In genomic region chr6:114076560-114076959, GRCm38 (mm10) we compare ENCODE assay signal across 9 mouse cellular contexts. TPM values are rescaled to one million over a fixed set of nuclear protein-coding genes. Genes with fewer than 3 reads are reported as not detected.
DNase-seq lines count a peak whose midpoint lies in the region; ATAC-seq and TF ChIP-seq lines count a peak whose summit lies in the region.
"Had no signal": no experiment of that assay in that cellular context is flagged by ENCODE, and none has a peak within 500 bp of the region (broad histone marks: within the 10 kb centered on the region; RNA-seq: fewer than 3 reads in every experiment).

No protein-coding gene starts in this region.

- 66% methylated on average over 3 of the region's 3 CpGs for WGBS in hindbrain, embryonic 11.5 days
- WGBS in hindbrain, embryonic 10.5 days: 52% methylated on average over 3 of the region's 3 CpGs
- 51% methylated on average over 3 of the region's 3 CpGs for WGBS in forebrain, embryonic 16.5 days
- 56% methylated on average over 3 of the region's 3 CpGs for WGBS in midbrain, postnatal 0 days

- H3K27me3 ChIP-seq in hindbrain, embryonic 11.5 days (ENCODE audit: control insufficient read depth, insufficient read depth, low read length): no peaks in the 10 kb centered on the region; the same call in 1 of the 2 replicates
- no peaks in the 10 kb centered on the region; the same call in 1 of the 2 replicates for H3K27me3 ChIP-seq in hindbrain, embryonic 10.5 days (ENCODE audit: insufficient read depth, poor library complexity, severe bottlenecking)
- no peaks in the 10 kb centered on the region for H3K27me3 ChIP-seq in forebrain, embryonic 16.5 days (replicated peaks; ENCODE audit: control insufficient read depth, insufficient read depth, low read length)
- H3K27me3 ChIP-seq in midbrain, postnatal 0 days (ENCODE audit: insufficient read depth, low read length): 0 out of 2 replicates have a peak, but pooled peaks cover 3% of the 10 kb centered on the region

- DNase-seq in hindbrain, embryonic 11.5 days (ENCODE audit: low spot score): peak; percentile 27
- DNase-seq in hindbrain, embryonic 10.5 days (ENCODE audit: low spot score): no peak
- peak; percentile 59 for DNase-seq in adrenal gland, postnatal 10 days
- DNase-seq in layer of hippocampus, adult 11-12 months (ENCODE audit: low spot score): peak; percentile 73
- peak; percentile 82 for DNase-seq in midbrain, postnatal 0 days (ENCODE audit: low spot score)
- no peak for DNase-seq in urinary bladder, adult 18-20 months (ENCODE audit: low spot score in 2 of 2)

- TF ChIP-seq CTCF in midbrain, postnatal 0 days (IDR thresholded peaks at IDR 0.05): peak; percentile 89

- H3K4me3 ChIP-seq in hindbrain, embryonic 11.5 days (ENCODE audit: low read depth, low read length): no peak overlapping the region
- H3K4me3 ChIP-seq in hindbrain, embryonic 10.5 days: no peak overlapping the region
- no peak overlapping the region for H3K4me3 ChIP-seq in forebrain, embryonic 16.5 days (replicated peaks; ENCODE audit: low read length)
- H3K4me3 ChIP-seq in midbrain, postnatal 0 days (ENCODE audit: low read depth, low read length): no peak overlapping the region

- no peak for ATAC-seq in hindbrain, embryonic 11.5 days (ENCODE audit: low FRiP score)
- peak; percentile 83 for ATAC-seq in forebrain, embryonic 16.5 days
- ATAC-seq in midbrain, postnatal 0 days (ENCODE audit: low FRiP score): peak; percentile 86; the same call in 1 of the 2 replicates
- no peak for ATAC-seq in inflammation-experienced regulatory T-cells, adult 6 months

- no peak overlapping the region for H3K27ac ChIP-seq in hindbrain, embryonic 11.5 days (ENCODE audit: low read depth, low read length)
- no peak overlapping the region for H3K27ac ChIP-seq in hindbrain, embryonic 10.5 days
- no peak overlapping the region for H3K27ac ChIP-seq in forebrain, embryonic 16.5 days (ENCODE audit: low read length)
- H3K27ac ChIP-seq in midbrain, postnatal 0 days (ENCODE audit: low read depth, low read length): no peak overlapping the region

- no peaks in the 10 kb centered on the region for H3K9me3 ChIP-seq in hindbrain, embryonic 11.5 days (ENCODE audit: control insufficient read depth, low read length)
- no peaks in the 10 kb centered on the region for H3K9me3 ChIP-seq in hindbrain, embryonic 10.5 days
- H3K9me3 ChIP-seq in forebrain, embryonic 16.5 days (ENCODE audit: control insufficient read depth, low read length): no peaks in the 10 kb centered on the region
- H3K9me3 ChIP-seq in midbrain, postnatal 0 days (ENCODE audit: low read length): no peaks in the 10 kb centered on the region

- no peak overlapping the region for H3K9ac ChIP-seq in hindbrain, embryonic 11.5 days (ENCODE audit: low read depth, low read length)
- no peak overlapping the region for H3K9ac ChIP-seq in forebrain, embryonic 16.5 days (replicated peaks; ENCODE audit: low read depth, low read length)
- no peak overlapping the region for H3K9ac ChIP-seq in midbrain, postnatal 0 days (replicated peaks; ENCODE audit: low read length, poor library complexity, severe bottlenecking)

- no peaks in the 10 kb centered on the region for H3K4me1 ChIP-seq in hindbrain, embryonic 11.5 days (replicated peaks; ENCODE audit: control insufficient read depth, insufficient read depth, low read length)
- peaks cover 21% of the 10 kb centered on the region for H3K4me1 ChIP-seq in hindbrain, embryonic 10.5 days (replicated peaks)
- no peaks in the 10 kb centered on the region for H3K4me1 ChIP-seq in forebrain, embryonic 16.5 days (replicated peaks; ENCODE audit: control insufficient read depth, insufficient read depth, low read length)
- H3K4me1 ChIP-seq in midbrain, postnatal 0 days (ENCODE audit: insufficient read depth, low read length): no peaks in the 10 kb centered on the region

- H3K36me3 ChIP-seq in hindbrain, embryonic 11.5 days (ENCODE audit: control insufficient read depth, insufficient read depth, low read length): no peaks in the 10 kb centered on the region
- H3K36me3 ChIP-seq in hindbrain, embryonic 10.5 days: no peaks in the 10 kb centered on the region
- no peaks in the 10 kb centered on the region for H3K36me3 ChIP-seq in forebrain, embryonic 16.5 days (ENCODE audit: control insufficient read depth, insufficient read depth)
- no peaks in the 10 kb centered on the region for H3K36me3 ChIP-seq in midbrain, postnatal 0 days (ENCODE audit: insufficient read depth, low read length)

- no peak overlapping the region for H3K4me2 ChIP-seq in hindbrain, embryonic 11.5 days (replicated peaks; ENCODE audit: low read depth, low read length)
- no peak overlapping the region for H3K4me2 ChIP-seq in forebrain, embryonic 16.5 days (ENCODE audit: low read length)
- H3K4me2 ChIP-seq in midbrain, postnatal 0 days (ENCODE audit: low read depth, low read length, poor library complexity, severe bottlenecking): no peak overlapping the region

RNA-seq across cellular contexts. Expression of gene Atp2b2, which starts 34.1 kb away (rescaled TPM):
- polyA plus RNA-seq in hindbrain, embryonic 11.5 days (2014; fragmentation: Nextera tagmentation; extraction: Ambion mirVana): 4.2 and 5.2 TPM in 2 replicates
- 1.7 and 5.8 TPM in 2 replicates for polyA plus RNA-seq in hindbrain, embryonic 10.5 days (2016; fragmentation: Nextera tagmentation; extraction: Ambion mirVana)
- total RNA-seq in adrenal gland, postnatal 10 days (2021): 1 to 10 TPM; 3.9 to 5.8 TPM
- 30.7 and 32.2 TPM in 2 replicates for polyA plus RNA-seq in forebrain, embryonic 16.5 days (2015; fragmentation: Nextera tagmentation; extraction: Ambion mirVana)
- total RNA-seq in midbrain, postnatal 0 days (2014; rRNA removed): 84.7 and 96.3 TPM in 2 replicates
- 35.1 and 35.4 TPM in 2 replicates for polyA plus RNA-seq in midbrain, postnatal 0 days (2015; fragmentation: Nextera tagmentation; extraction: Ambion mirVana)
- under 1 TPM in 2 of 3 experiments, not detected in 1; 0.12 to 0.15 TPM for polyA plus RNA-seq in inflammation-experienced regulatory T-cells, adult 6 months (2017; shearing (Covaris generic))

RNA-seq across cellular contexts. Expression of gene Slc6a11, which starts 54.5 kb away (rescaled TPM):
- 0.73 and 0.91 TPM in 2 replicates for polyA plus RNA-seq in hindbrain, embryonic 11.5 days (2014; fragmentation: Nextera tagmentation; extraction: Ambion mirVana)
- polyA plus RNA-seq in hindbrain, embryonic 10.5 days (2016; fragmentation: Nextera tagmentation; extraction: Ambion mirVana): 0.35 and 0.47 TPM in 2 replicates
- under 1 TPM; 0.30 TPM for total RNA-seq in adrenal gland, postnatal 10 days (2021)
- 16.5 and 18.6 TPM in 2 replicates for polyA plus RNA-seq in forebrain, embryonic 16.5 days (2015; fragmentation: Nextera tagmentation; extraction: Ambion mirVana)
- total RNA-seq in midbrain, postnatal 0 days (2014; rRNA removed): 162 and 233 TPM in 2 replicates
- 109 and 115 TPM in 2 replicates for polyA plus RNA-seq in midbrain, postnatal 0 days (2015; fragmentation: Nextera tagmentation; extraction: Ambion mirVana)
- not detected for polyA plus RNA-seq in inflammation-experienced regulatory T-cells, adult 6 months (2017; shearing (Covaris generic))
- total RNA-seq: MEL had no signal

Comparison
In these comparisons a context has a peak if more than half of its experiments do, and no peak if none do; other contexts are left out.
1. DNase-seq: peak in hindbrain, embryonic 11.5 days (single experiment), adrenal gland, postnatal 10 days (single experiment), layer of hippocampus, adult 11-12 months (single experiment) and midbrain, postnatal 0 days (single experiment); none in hindbrain, embryonic 10.5 days (single experiment) and urinary bladder, adult 18-20 months (0 of 2).
2. ATAC-seq: peak in forebrain, embryonic 16.5 days (single experiment) and midbrain, postnatal 0 days (single experiment); none in hindbrain, embryonic 11.5 days (single experiment) and inflammation-experienced regulatory T-cells, adult 6 months (single experiment).